Mouse (Mus musculus) liver, postnatal 0 days (tissue): ENCODE data around the gene Dpf2. TPM values are rescaled to one million over a fixed set of nuclear protein-coding genes. Genes with fewer than 3 reads are reported as not detected.

Source experiments
- ATAC-seq: fragments of 200-750 bp; cut with Nextera tagmentation; 2 replicates; pipeline ENCODE4 v1.8.0; 2017; ENCODE audit warnings: mild to moderate bottlenecking, moderate library complexity
- DNase-seq: peaks from one replicate; pipeline ENCODE4 v3.0.0-alpha.2; 2016
- H3K27ac ChIP-seq: fragments of 300-500 bp; sonication (generic); 2 replicates; pipeline ENCODE4 v1.5.1; 2014; ENCODE audit warnings: antibody characterized with exemption, moderate library complexity, mild to moderate bottlenecking, low read depth
- H3K27me3 ChIP-seq: fragments of 300-500 bp; sonication (generic); 2 replicates; pipeline ENCODE4 v1.6.1; 2014; ENCODE audit warnings: low read length, control low read depth, mixed read lengths; ENCODE audit not compliant: insufficient read depth
- H3K36me3 ChIP-seq: fragments of 300-500 bp; sonication (generic); replicated peaks from 2 replicates; pipeline ENCODE4 v1.6.1; 2014; ENCODE audit warnings: mild to moderate bottlenecking, control low read depth, low read length, moderate library complexity, mixed read lengths; ENCODE audit not compliant: insufficient read depth
- H3K4me1 ChIP-seq: fragments of 300-500 bp; sonication (generic); 2 replicates; pipeline ENCODE4 v1.6.1; 2014; ENCODE audit warnings: antibody characterized with exemption, mild to moderate bottlenecking, control low read depth; ENCODE audit not compliant: insufficient read depth
- H3K4me2 ChIP-seq: fragments of 300-500 bp; sonication (generic); 2 replicates; pipeline ENCODE4 v1.6.1; 2014; ENCODE audit warnings: low read depth, mild to moderate bottlenecking, low read length, moderate library complexity, mixed read lengths
- H3K4me3 ChIP-seq: fragments of 300-500 bp; sonication (generic); 2 replicates; pipeline ENCODE4 v1.5.1; 2014; ENCODE audit warnings: low read depth, low read length
- H3K9ac ChIP-seq: fragments of 300-500 bp; sonication (generic); replicated peaks from 2 replicates; pipeline ENCODE4 v1.6.1; 2014; ENCODE audit warnings: mild to moderate bottlenecking, moderate library complexity
- H3K9me3 ChIP-seq: fragments of 300-500 bp; sonication (generic); 2 replicates; pipeline ENCODE4 v1.6.1; 2016; ENCODE audit warnings: mild to moderate bottlenecking, control low read depth, low read length, mixed read lengths
- CTCF ChIP-seq: sonication (generic); IDR thresholded peaks from 2 replicates; pipeline ENCODE4 v1.5.1; 2016; ENCODE audit warnings: antibody characterized with exemption, low read depth
- EP300 ChIP-seq: IDR thresholded peaks from 2 replicates; pipeline ENCODE4 v1.6.1; 2016; ENCODE audit warnings: antibody characterized with exemption, low read depth, mild to moderate bottlenecking
- WGBS: fragments of 180-500 bp; shearing (Covaris S2); extraction: QIAGEN DNeasy Blood & Tissue Kit; methylation state at CpG from one replicate; pipeline ENCODE4 v1.1.7; 2014; ENCODE audit not compliant: insufficient replicate concordance; 5-methylcytosine and 5-hydroxymethylcytosine counted together
- polyA plus RNA-seq: library from polyadenylated mRNA; unstranded; fragments of >200 nt; fragmentation: Nextera tagmentation; extraction: Ambion mirVana; gene quantifications from 2 replicates; pipeline ENCODE4 v1.2.1, GENCODE M21; 2015

The Dpf2 gene
- polyA plus RNA-seq, 1 experiment from 2014 or later: 32.6 TPM

GRCm38 (mm10) chr19:5848032-5848825, 64.6 kb downstream of the Dpf2 start:
- peak overlapping the region; percentile 100 for H3K27ac ChIP-seq
- peak overlapping the region; percentile 72 for H3K9ac ChIP-seq
- TF ChIP-seq CTCF (no peak), EP300 (peak; percentile 84)
- ATAC-seq (peak; percentile 38), DNase-seq (peak; percentile 87)
- peak overlapping the region; percentile 58 for H3K4me3 ChIP-seq
- H3K4me1 ChIP-seq: peaks cover 62% of the 10 kb centered on the region
- H3K36me3 ChIP-seq: peaks cover 11% of the 10 kb centered on the region; the same call in 1 of the 2 replicates
- no peaks in the 10 kb centered on the region for H3K27me3 ChIP-seq
- 14% methylated on average over 14 of the region's 14 CpGs for WGBS
- peak overlapping the region; percentile 84 for H3K4me2 ChIP-seq
- no peaks in the 10 kb centered on the region for H3K9me3 ChIP-seq

GRCm38 (mm10) chr19:5847306-5847796, 65.5 kb downstream of the Dpf2 start:
- ATAC-seq (peak; percentile 6; the same call in 1 of the 2 replicates), DNase-seq (peak; percentile 63)
- 52% methylated on average over 4 of the region's 4 CpGs for WGBS
- H3K27me3 ChIP-seq: no peaks in the 10 kb centered on the region
- peak overlapping the region; percentile 72 for H3K9ac ChIP-seq
- peak overlapping the region; percentile 58 for H3K4me3 ChIP-seq
- H3K9me3 ChIP-seq: no peaks in the 10 kb centered on the region
- H3K27ac ChIP-seq: peak overlapping the region; percentile 100
- peaks cover 8% of the 10 kb centered on the region; the same call in 1 of the 2 replicates for H3K36me3 ChIP-seq
- peaks cover 68% of the 10 kb centered on the region for H3K4me1 ChIP-seq
- peak overlapping the region; percentile 84 for H3K4me2 ChIP-seq
- TF ChIP-seq EP300 (no peak), CTCF (no peak)

DNA sequence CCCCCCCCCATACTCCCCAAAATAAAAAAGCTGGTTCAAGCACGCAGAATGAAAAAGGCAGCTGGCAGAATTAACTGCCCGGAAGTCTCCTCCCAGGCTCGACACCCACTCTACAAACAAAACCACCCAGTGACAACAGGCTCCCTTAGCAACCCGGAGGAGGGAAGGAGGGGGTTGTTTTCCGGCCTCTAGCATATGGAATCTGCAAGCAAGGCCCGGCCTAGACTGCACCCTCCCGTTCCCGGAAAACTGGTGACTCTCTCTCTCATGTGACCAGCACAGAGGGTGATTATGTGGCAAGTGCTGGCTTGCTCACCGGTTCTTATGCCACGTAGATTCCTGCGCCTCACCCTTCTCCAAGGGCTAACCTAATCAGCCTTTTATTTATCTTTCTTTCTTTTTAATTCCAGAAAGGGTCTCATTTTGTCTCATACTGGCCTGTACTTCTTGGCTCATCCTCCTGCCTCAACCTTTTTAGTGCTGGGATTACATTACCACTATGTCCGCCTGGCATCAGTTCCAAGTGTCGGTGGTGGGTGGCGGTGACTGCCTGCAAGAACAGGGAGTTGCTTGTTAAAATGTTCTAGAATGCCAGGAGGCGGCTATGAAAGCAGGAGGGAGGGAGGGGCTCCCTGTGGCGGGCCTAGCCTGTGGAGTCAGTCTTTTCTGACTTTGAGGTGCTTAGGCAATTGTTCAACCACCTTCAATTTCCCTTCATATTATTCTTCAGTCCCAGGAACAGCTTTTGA, 66.1 kb downstream of the Dpf2 start:
- 6% methylated on average over 16 of the region's 16 CpGs for WGBS
- ATAC-seq (peak; percentile 46), DNase-seq (peak; percentile 89)
- peaks cover 69% of the 10 kb centered on the region for H3K4me1 ChIP-seq
- peaks cover 7% of the 10 kb centered on the region; the same call in 1 of the 2 replicates for H3K36me3 ChIP-seq
- peak overlapping the region; percentile 58 for H3K4me3 ChIP-seq
- H3K4me2 ChIP-seq: peak overlapping the region; percentile 84
- H3K27me3 ChIP-seq: no peaks in the 10 kb centered on the region
- peak overlapping the region; percentile 72 for H3K9ac ChIP-seq
- no peak for TF ChIP-seq CTCF
- peak; percentile 88 for TF ChIP-seq EP300
- H3K9me3 ChIP-seq: no peaks in the 10 kb centered on the region
- H3K27ac ChIP-seq: peak overlapping the region; percentile 100

Other genes with a start within 250 kb of the Dpf2 start
- gene Sipa1, start 249.3 kb downstream of the Dpf2 start, polyA plus RNA-seq: 14.1 and 15.3 TPM in 2 replicates
- gene Map3k11, start 224.3 kb downstream of the Dpf2 start, polyA plus RNA-seq: 10.4 and 12.5 TPM in 2 replicates
- gene Pcnx3, start 224.1 kb downstream of the Dpf2 start, polyA plus RNA-seq: 5.2 and 5.6 TPM in 2 replicates
- 0.17 and 0.18 TPM in 2 replicates for gene Kcnk7, start 208.6 kb downstream of the Dpf2 start, polyA plus RNA-seq
- gene Ehbp1l1, start 186.7 kb downstream of the Dpf2 start, polyA plus RNA-seq: 38.5 and 42.5 TPM in 2 replicates
- gene Fam89b, start 183.4 kb downstream of the Dpf2 start, polyA plus RNA-seq: 28.9 and 31.0 TPM in 2 replicates
- 1.3 and 1.4 TPM in 2 replicates for gene Ltbp3, start 172.1 kb downstream of the Dpf2 start, polyA plus RNA-seq
- gene Scyl1, start 141.6 kb downstream of the Dpf2 start, polyA plus RNA-seq: 16.9 and 17.0 TPM in 2 replicates
- gene Frmd8, start 37.7 kb downstream of the Dpf2 start, polyA plus RNA-seq: 8.5 and 9.0 TPM in 2 replicates
- 8.4 and 9.1 TPM in 2 replicates for gene Slc25a45, start 35.2 kb downstream of the Dpf2 start, polyA plus RNA-seq
- gene Tigd3, start 18.9 kb downstream of the Dpf2 start, polyA plus RNA-seq: 1.5 and 1.7 TPM in 2 replicates
- gene Cdc42ep2, start 11.8 kb upstream of the Dpf2 start, polyA plus RNA-seq: 3.0 TPM in 2 replicates
- 19.2 and 21.5 TPM in 2 replicates for gene Pola2, start 51.2 kb upstream of the Dpf2 start, polyA plus RNA-seq
- gene Slc22a20, start 73.1 kb upstream of the Dpf2 start, polyA plus RNA-seq: 0.09 TPM in 1 of 2 replicates, not detected in the other
- 6.8 and 7.2 TPM in 2 replicates for gene Capn1, start 102.9 kb upstream of the Dpf2 start, polyA plus RNA-seq
- 12.4 and 15.4 TPM in 2 replicates for gene Syvn1, start 133.6 kb upstream of the Dpf2 start, polyA plus RNA-seq
- gene Mrpl49, start 144.8 kb upstream of the Dpf2 start, polyA plus RNA-seq: 28.2 and 29.6 TPM in 2 replicates
- gene Fau, start 144.8 kb upstream of the Dpf2 start, polyA plus RNA-seq: 781 and 784 TPM in 2 replicates
- gene Znhit2, start 148.2 kb upstream of the Dpf2 start, polyA plus RNA-seq: 30.2 and 35.8 TPM in 2 replicates
- 42.6 and 44.1 TPM in 2 replicates for gene Tm7sf2, start 155.4 kb upstream of the Dpf2 start, polyA plus RNA-seq
- 17.5 and 20.7 TPM in 2 replicates for gene Vps51, start 164.2 kb upstream of the Dpf2 start, polyA plus RNA-seq
- gene Tmem262, start 167.0 kb upstream of the Dpf2 start, polyA plus RNA-seq: not detected in 2 replicates
- gene Gm28374, start 169.2 kb upstream of the Dpf2 start, polyA plus RNA-seq: 0.32 and 0.72 TPM in 2 replicates
- 16.9 and 19.9 TPM in 2 replicates for gene Zfpl1, start 171.9 kb upstream of the Dpf2 start, polyA plus RNA-seq
- 13.5 and 15.0 TPM in 2 replicates for gene Cdca5, start 172.0 kb upstream of the Dpf2 start, polyA plus RNA-seq
- not detected in 2 replicates for gene AC131692.1, start 181.4 kb upstream of the Dpf2 start, polyA plus RNA-seq
- gene Naaladl1, start 192.8 kb upstream of the Dpf2 start, polyA plus RNA-seq: 0.46 and 0.63 TPM in 2 replicates
- gene Sac3d1, start 205.6 kb upstream of the Dpf2 start, polyA plus RNA-seq: 15.0 and 15.6 TPM in 2 replicates
- gene Snx15, start 215.3 kb upstream of the Dpf2 start, polyA plus RNA-seq: 38.6 and 41.6 TPM in 2 replicates
- gene Batf2, start 228.0 kb upstream of the Dpf2 start, polyA plus RNA-seq: 0.59 and 1.1 TPM in 2 replicates
- gene Arl2, start 228.5 kb upstream of the Dpf2 start, polyA plus RNA-seq: 16.7 and 20.5 TPM in 2 replicates